Mouse (Mus musculus): ENCODE measurements around the gene Olfr1183. TPM values are rescaled to one million over a fixed set of nuclear protein-coding genes. Genes with fewer than 3 reads are reported as not detected.

The Olfr1183 gene
- polyA plus RNA-seq (2012; ENCODE audit: low replicate concordance), result not detected in 2 replicates

DNA sequence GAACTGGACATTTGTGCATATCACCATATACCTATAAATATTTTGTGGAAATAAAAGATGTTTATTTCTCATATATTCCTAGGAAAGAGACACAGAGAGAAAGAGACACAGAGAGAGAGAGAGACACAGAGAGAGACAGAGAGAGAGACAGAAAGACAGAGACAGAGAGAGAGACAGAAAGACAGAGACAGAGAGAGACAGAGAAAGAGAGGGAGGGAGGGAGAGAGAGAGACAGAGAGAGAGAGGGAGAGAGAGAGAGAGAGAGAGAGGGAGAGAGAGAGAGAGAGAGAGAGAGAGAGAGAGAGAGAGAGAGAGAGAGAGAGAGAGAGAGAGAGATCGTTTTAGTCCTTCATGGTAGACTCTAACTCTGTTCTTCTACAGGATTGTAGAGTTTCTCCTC lies at the start of gene Olfr1183:
TSS of gene Olfr1183 (plus strand) at position 301 of the 400 bp plus-strand sequence.

DNA sequence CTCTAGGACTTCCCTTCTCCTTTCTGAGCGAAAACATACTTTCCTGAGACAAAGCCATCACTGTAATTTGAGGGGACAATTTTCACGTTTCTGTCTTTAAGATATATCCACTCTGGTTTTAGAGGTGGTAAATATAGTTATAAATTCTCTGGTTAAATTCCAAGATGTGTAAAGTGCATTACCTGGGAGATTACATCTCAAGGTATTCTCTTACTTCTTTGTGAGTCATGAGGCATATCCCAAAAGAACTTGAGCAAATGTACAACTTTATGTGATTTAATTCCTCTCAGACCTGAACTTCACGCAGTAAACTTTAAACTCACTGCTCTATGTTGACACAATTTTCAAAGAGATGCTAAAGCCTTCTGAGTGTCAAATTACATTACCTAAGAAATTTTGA lies 48.3 kb upstream of the Olfr1183 start, which contains the start of gene Olfr1179:
TSS of gene Olfr1179 (minus strand) at position 101 of the 400 bp plus-strand sequence.

DNA sequence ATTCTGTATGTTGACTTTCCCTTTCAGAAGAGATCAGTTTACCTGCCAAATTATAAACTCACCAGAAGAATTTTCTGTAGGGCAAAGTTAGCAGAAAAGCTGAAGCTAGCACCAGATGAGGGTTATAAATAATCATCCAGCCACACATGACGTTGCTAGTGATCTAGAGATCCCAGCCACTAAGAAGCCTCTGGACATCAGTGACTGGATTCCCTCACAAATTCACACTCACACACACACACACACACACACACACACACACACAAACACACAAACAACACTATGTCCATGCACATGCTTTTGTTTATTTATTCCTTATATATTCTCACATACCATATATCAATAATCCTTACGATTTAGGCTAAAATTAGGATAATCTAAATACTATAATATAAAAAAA lies 35.6 kb upstream of the Olfr1183 start, which contains the start of gene Olfr1180:
TSS of gene Olfr1180 (minus strand) at position 101 of the 400 bp plus-strand sequence.

DNA sequence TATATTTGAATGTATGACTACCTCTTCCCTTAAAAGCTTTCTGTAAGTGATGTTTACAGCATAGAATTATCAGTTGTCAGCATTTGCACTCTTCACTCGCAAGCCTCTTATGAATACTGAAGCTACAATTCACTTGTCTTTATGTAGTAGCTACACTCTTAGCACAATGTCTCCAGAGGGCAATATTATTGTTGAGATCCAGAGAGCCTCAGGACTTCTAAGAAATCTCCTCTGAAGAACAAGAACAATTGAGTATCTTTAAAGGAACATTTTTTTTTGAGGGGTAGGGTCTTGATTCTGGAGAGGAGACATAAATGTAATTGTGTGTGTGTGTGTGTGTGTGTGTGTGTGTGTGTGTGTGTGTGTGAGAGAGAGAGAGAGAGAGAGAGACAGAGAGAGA lies 28.6 kb upstream of the Olfr1183 start, which contains the start of gene Olfr1181:
TSS of gene Olfr1181 (minus strand) at position 101 of the 400 bp plus-strand sequence.

GRCm38 (mm10) chr2:88449031-88449430 lies 5.6 kb upstream of the Olfr1183 start, which contains the start of gene Gm13757:
Gene Gm13757 (minus strand): TSS chr2:88449131.

GRCm38 (mm10) chr2:88483298-88483697 lies 28.6 kb downstream of the Olfr1183 start, which contains the start of gene Olfr1184:
Gene Olfr1184 (plus strand): TSS chr2:88483598.

GRCm38 (mm10) chr2:88493020-88493419 lies 38.4 kb downstream of the Olfr1183 start, which contains the start of gene Olfr1185-ps1:
Gene Olfr1185-ps1 (plus strand): TSS chr2:88493320.

GRCm38 (mm10) chr2:88518251-88518650 lies 63.6 kb downstream of the Olfr1183 start, which contains the start of gene Olfr1186:
Gene Olfr1186 (plus strand): TSS chr2:88518551.

Other genes starting within 250 kb of the Olfr1183 start
- not detected in 2 replicates for gene Olfr1170, start 226.5 kb upstream of the Olfr1183 start, polyA plus RNA-seq (2012; ENCODE audit: low replicate concordance)
- not detected in 2 replicates for gene Olfr1173, start 175.0 kb upstream of the Olfr1183 start, polyA plus RNA-seq (2012; ENCODE audit: low replicate concordance)
- not detected in 2 replicates for gene Olfr1174-ps, start 139.7 kb upstream of the Olfr1183 start, polyA plus RNA-seq (2012; ENCODE audit: low replicate concordance)
- gene Olfr1175-ps, start 127.7 kb upstream of the Olfr1183 start, polyA plus RNA-seq (2012; ENCODE audit: low replicate concordance), result not detected in 2 replicates
- not detected in 2 replicates for gene Olfr1176, start 118.1 kb upstream of the Olfr1183 start, polyA plus RNA-seq (2012; ENCODE audit: low replicate concordance)
- gene Olfr1177-ps, start 108.4 kb upstream of the Olfr1183 start, polyA plus RNA-seq (2012; ENCODE audit: low replicate concordance), result not detected in 2 replicates
- gene Olfr1178, start 67.8 kb upstream of the Olfr1183 start, polyA plus RNA-seq (2012; ENCODE audit: low replicate concordance), result not detected in 2 replicates
- not detected in 2 replicates for gene Olfr1179, start 48.4 kb upstream of the Olfr1183 start, polyA plus RNA-seq (2012; ENCODE audit: low replicate concordance)
- gene Olfr1180, start 35.7 kb upstream of the Olfr1183 start, polyA plus RNA-seq (2012; ENCODE audit: low replicate concordance), result not detected in 2 replicates
- gene Olfr1181, start 28.7 kb upstream of the Olfr1183 start, polyA plus RNA-seq (2012; ENCODE audit: low replicate concordance), result not detected in 2 replicates
- not detected in 2 replicates for gene Gm13757, start 5.7 kb upstream of the Olfr1183 start, polyA plus RNA-seq (2012; ENCODE audit: low replicate concordance)
- not detected in 2 replicates for gene Olfr1184, start 28.7 kb downstream of the Olfr1183 start, polyA plus RNA-seq (2012; ENCODE audit: low replicate concordance)
- gene Olfr1185-ps1, start 38.5 kb downstream of the Olfr1183 start, polyA plus RNA-seq (2012; ENCODE audit: low replicate concordance), result not detected in 2 replicates
- not detected in 2 replicates for gene Olfr1186, start 63.7 kb downstream of the Olfr1183 start, polyA plus RNA-seq (2012; ENCODE audit: low replicate concordance)
- not detected in 2 replicates for gene Olfr1188, start 102.1 kb downstream of the Olfr1183 start, polyA plus RNA-seq (2012; ENCODE audit: low replicate concordance)
- gene Olfr1189, start 131.6 kb downstream of the Olfr1183 start, polyA plus RNA-seq (2012; ENCODE audit: low replicate concordance), result not detected in 2 replicates
- gene Olfr1191-ps1, start 185.7 kb downstream of the Olfr1183 start, polyA plus RNA-seq (2012; ENCODE audit: low replicate concordance), result not detected in 2 replicates
- 0.02 TPM in 1 of 2 replicates, not detected in the other for gene Olfr1192-ps1, start 193.6 kb downstream of the Olfr1183 start, polyA plus RNA-seq (2012; ENCODE audit: low replicate concordance)
- not detected in 2 replicates for gene Olfr1193, start 220.8 kb downstream of the Olfr1183 start, polyA plus RNA-seq (2012; ENCODE audit: low replicate concordance)
- gene Olfr1195, start 234.3 kb downstream of the Olfr1183 start, polyA plus RNA-seq (2012; ENCODE audit: low replicate concordance), result not detected in 2 replicates
- gene Olfr1196, start 249.7 kb downstream of the Olfr1183 start, polyA plus RNA-seq (2012; ENCODE audit: low replicate concordance), result not detected in 2 replicates

All from leukemia stem cell, adult 10-12 weeks (primary cell).